Mouse (Mus musculus) neural tube, embryonic 15.5 days (tissue): Measurements from ENCODE around the gene Trpm8. TPM values are rescaled to one million over a fixed set of nuclear protein-coding genes. Genes with fewer than 3 reads are reported as not detected.

Source experiments
- ATAC-seq: fragments of 200-750 bp; cut with Nextera tagmentation; 2 replicates; pipeline ENCODE4 v1.8.0; 2017; ENCODE audit warnings: mild to moderate bottlenecking, moderate TSS enrichment, moderate library complexity; ENCODE audit not compliant: low FRiP score
- H3K27ac ChIP-seq: fragments of 300-500 bp; sonication (generic); replicated peaks from 2 replicates; pipeline ENCODE4 v1.5.1; 2015; ENCODE audit warnings: mild to moderate bottlenecking, inconsistent platforms
- H3K27me3 ChIP-seq: fragments of 300-500 bp; sonication (generic); replicated peaks from 2 replicates; pipeline ENCODE4 v1.6.1; 2015; ENCODE audit warnings: inconsistent platforms
- H3K36me3 ChIP-seq: fragments of 300-500 bp; sonication (generic); 2 replicates; pipeline ENCODE4 v1.6.1; 2015; ENCODE audit warnings: inconsistent platforms
- H3K4me1 ChIP-seq: fragments of 300-500 bp; sonication (generic); 2 replicates; pipeline ENCODE4 v1.6.1; 2015; ENCODE audit warnings: inconsistent platforms
- H3K4me2 ChIP-seq: fragments of 300-500 bp; sonication (generic); 2 replicates; pipeline ENCODE4 v1.6.1; 2015; ENCODE audit warnings: inconsistent platforms, mild to moderate bottlenecking, moderate library complexity
- H3K4me3 ChIP-seq: fragments of 300-500 bp; sonication (generic); replicated peaks from 2 replicates; pipeline ENCODE4 v1.5.1; 2015; ENCODE audit warnings: mild to moderate bottlenecking, inconsistent platforms
- H3K9ac ChIP-seq: fragments of 300-500 bp; sonication (generic); replicated peaks from 2 replicates; pipeline ENCODE4 v1.6.1; 2015; ENCODE audit warnings: mild to moderate bottlenecking, inconsistent platforms
- H3K9me3 ChIP-seq: fragments of 300-500 bp; sonication (generic); replicated peaks from 2 replicates; pipeline ENCODE4 v1.6.1; 2016; ENCODE audit warnings: inconsistent platforms
- WGBS: fragments of 180-500 bp; shearing (Covaris S2); methylation state at CpG from one replicate; pipeline ENCODE4 v1.1.7; 2015; ENCODE audit warnings: mixed read lengths; 5-methylcytosine and 5-hydroxymethylcytosine counted together
- polyA plus RNA-seq: library from polyadenylated mRNA; unstranded; fragments of >200 nt; fragmentation: Nextera tagmentation; extraction: Ambion mirVana; gene quantifications from 2 replicates; pipeline ENCODE4 v1.2.1, GENCODE M21; 2015

The Trpm8 gene
- polyA plus RNA-seq, 1 experiment from 2014 or later = 0.14 TPM

DNA sequence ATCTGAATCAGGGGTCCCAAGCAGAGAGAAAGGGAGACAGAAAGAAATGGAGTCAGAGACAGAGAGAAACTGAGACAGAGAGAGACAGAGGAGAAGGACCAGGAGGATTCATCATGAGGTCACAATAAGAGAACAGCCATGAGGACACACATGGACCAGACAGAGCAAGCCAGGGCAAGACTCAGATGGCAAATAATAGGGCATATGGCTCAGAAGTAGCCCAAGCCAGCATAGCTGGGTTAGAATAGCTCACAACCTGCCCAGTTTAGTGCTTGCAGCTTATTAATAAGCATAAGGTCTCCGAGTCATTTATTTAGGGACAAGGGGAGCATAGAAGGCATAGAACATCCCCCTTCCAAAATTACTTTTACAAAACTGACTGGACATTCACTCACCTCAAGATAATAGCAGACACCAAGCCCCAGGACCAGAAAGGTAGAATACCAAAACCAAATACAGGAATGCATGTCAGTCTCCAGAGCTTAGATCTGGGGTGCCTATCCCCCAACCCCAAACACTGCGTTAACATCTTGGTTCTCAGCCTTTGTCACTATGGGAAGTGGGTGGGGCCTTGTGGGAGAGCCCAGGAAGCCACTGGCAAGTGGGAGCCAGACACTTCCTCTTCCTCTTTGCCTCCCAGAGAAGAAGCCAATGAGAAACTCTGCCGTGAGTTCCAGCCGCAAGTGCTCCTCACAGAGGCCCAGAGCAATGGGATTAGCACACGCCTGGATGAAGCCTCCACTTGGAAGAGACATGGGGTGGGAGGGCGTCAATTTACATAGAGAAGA is 155.8 kb downstream of the Trpm8 start:
- Histone ChIP-seq H3K9me3 (no peaks in the 10 kb centered on the region), H3K4me2 (no peak overlapping the region), H3K36me3 (no peaks in the 10 kb centered on the region), H3K27me3 (no peaks in the 10 kb centered on the region), H3K9ac (no peak overlapping the region), H3K4me1 (0 out of 2 replicates have a peak, but pooled peaks cover 9% of the 10 kb centered on the region), H3K4me3 (no peak overlapping the region), H3K27ac (no peak overlapping the region)
- WGBS = 73% methylated on average over 6 of the region's 6 CpGs
- no peak for ATAC-seq

DNA sequence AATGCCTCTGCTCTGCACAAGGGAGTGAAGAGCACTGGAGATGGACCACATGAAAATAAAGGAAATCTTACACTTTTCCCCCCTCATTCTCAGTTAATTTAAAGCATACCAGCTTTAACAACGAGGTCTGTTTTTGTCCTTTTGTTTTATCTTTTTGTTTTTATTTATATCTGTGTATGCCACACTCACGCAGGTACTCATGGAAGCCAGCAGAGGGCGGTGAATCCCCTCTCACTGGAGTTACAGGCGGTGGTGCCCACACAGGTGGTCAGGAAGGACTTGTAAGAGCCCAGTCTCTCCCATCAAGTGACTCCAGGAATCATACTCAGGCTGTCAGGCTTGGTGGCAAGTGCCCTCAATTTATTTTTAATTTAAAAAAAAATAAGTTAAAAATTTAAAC is 156.6 kb downstream of the Trpm8 start:
- H3K27ac ChIP-seq = no peak overlapping the region
- no peak overlapping the region for H3K4me2 ChIP-seq
- 0 out of 2 replicates have a peak, but pooled peaks cover 9% of the 10 kb centered on the region for H3K4me1 ChIP-seq
- H3K4me3 ChIP-seq = no peak overlapping the region
- no peaks in the 10 kb centered on the region for H3K9me3 ChIP-seq
- H3K36me3 ChIP-seq = no peaks in the 10 kb centered on the region
- H3K9ac ChIP-seq = no peak overlapping the region
- ATAC-seq = no peak
- WGBS = 78% methylated on average over 4 of the region's 4 CpGs
- H3K27me3 ChIP-seq = no peaks in the 10 kb centered on the region

DNA sequence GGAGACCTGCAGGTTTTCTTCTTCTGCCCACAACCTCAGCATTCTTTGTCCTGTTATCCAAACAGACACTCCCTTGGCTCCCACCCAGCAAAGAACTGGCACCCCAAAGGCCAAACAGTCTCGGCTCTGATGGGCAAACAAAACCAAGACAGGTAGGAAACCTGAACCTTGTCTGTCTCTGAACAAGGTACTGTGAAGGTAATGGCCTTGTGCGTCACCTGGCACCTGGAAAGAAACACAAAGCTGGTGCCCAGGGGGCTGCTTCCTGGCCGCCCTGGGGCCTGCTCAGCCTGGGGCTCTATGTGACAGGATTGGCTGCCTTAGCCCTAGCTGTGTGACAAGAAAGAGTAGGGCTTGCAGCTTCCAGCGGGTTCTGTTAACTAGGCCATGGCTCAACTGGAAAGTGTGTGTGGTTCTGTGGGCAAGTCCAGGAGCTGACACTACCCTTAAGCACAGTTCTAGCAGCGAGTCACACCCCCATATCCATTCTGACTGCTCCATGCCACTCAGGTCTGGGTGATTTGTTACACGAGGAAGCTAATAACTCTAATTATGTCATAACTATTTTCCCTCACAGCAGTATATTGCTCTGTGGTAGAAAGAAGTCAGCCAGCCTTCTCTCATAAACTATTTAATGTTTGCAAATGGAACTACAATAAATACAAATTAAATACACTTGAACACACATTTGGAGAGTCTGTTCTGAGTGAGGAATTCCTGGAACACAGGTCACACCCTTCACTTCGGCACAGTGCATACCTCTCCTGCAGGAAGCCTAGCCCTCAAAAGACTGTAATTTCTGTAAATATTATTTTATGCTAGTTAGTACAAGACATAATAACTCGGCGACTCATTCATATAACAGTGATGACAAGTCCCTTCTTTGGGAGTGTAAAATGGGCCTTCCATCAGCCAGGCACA is 160.0 kb downstream of the Trpm8 start:
- H3K36me3 ChIP-seq = no peaks in the 10 kb centered on the region
- H3K4me2 ChIP-seq = no peak overlapping the region
- no peak overlapping the region; the same call in 1 of the 2 replicates for H3K27ac ChIP-seq
- H3K9me3 ChIP-seq = no peaks in the 10 kb centered on the region
- WGBS = 76% methylated on average over 9 of the region's 9 CpGs
- no peaks in the 10 kb centered on the region for H3K27me3 ChIP-seq
- H3K9ac ChIP-seq = no peak overlapping the region
- ATAC-seq = no peak
- H3K4me1 ChIP-seq = 0 out of 2 replicates have a peak, but pooled peaks cover 2% of the 10 kb centered on the region
- no peak overlapping the region for H3K4me3 ChIP-seq

Other genes starting within 250 kb of the Trpm8 start
- gene Ugt1a10, start 222.3 kb upstream of the Trpm8 start, polyA plus RNA-seq = not detected in 2 replicates
- 0.12 TPM in 1 of 2 replicates, not detected in the other for gene Ugt1a9, start 206.9 kb upstream of the Trpm8 start, polyA plus RNA-seq
- not detected in 2 replicates for gene Ugt1a8, start 189.8 kb upstream of the Trpm8 start, polyA plus RNA-seq
- gene Ugt1a7c, start 182.6 kb upstream of the Trpm8 start, polyA plus RNA-seq = 1.5 and 3.7 TPM in 2 replicates
- gene Ugt1a6b, start 174.4 kb upstream of the Trpm8 start, polyA plus RNA-seq = 0.10 TPM in 1 of 2 replicates, not detected in the other
- gene Ugt1a6a, start 142.9 kb upstream of the Trpm8 start, polyA plus RNA-seq = 1.7 and 1.9 TPM in 2 replicates
- gene Ugt1a5, start 111.6 kb upstream of the Trpm8 start, polyA plus RNA-seq = not detected in 2 replicates
- gene Ugt1a2, start 77.1 kb upstream of the Trpm8 start, polyA plus RNA-seq = not detected in 2 replicates
- gene Dnajb3, start 71.9 kb upstream of the Trpm8 start, polyA plus RNA-seq = 11.9 and 13.7 TPM in 2 replicates
- 0.34 TPM in 1 of 2 replicates, not detected in the other for gene Ugt1a1, start 65.7 kb upstream of the Trpm8 start, polyA plus RNA-seq
- gene Mroh2a, start 50.7 kb upstream of the Trpm8 start, polyA plus RNA-seq = 0.41 and 0.69 TPM in 2 replicates
- 63.6 and 84.0 TPM in 2 replicates for gene Hjurp, start within 50 bp of the Trpm8 start, polyA plus RNA-seq
- gene Spp2, start 129.3 kb downstream of the Trpm8 start, polyA plus RNA-seq = not detected in 2 replicates
- gene Glrp1, start 232.4 kb downstream of the Trpm8 start, polyA plus RNA-seq = 0.11 TPM in 1 of 2 replicates, not detected in the other